Mouse (Mus musculus): ENCODE measurements around the gene Tbxa2r. TPM values are rescaled to one million over a fixed set of nuclear protein-coding genes. Genes with fewer than 3 reads are reported as not detected.

Gene Tbxa2r
- 5.2 and 5.3 TPM in 2 replicates for polyA plus RNA-seq (2015; fragmentation: Nextera tagmentation; extraction: Ambion mirVana)

GRCm38 (mm10) chr10:81328386-81328785 lies at the start of gene Tbxa2r:
Tbxa2r (plus strand) TSS chr10:81328731.
- Histone ChIP-seq H3K9me3 (replicated peaks) (no peaks in the 10 kb centered on the region), H3K4me1 (replicated peaks) (peaks cover 56% of the 10 kb centered on the region), H3K36me3 (peaks cover 40% of the 10 kb centered on the region), H3K27me3 (peaks cover 14% of the 10 kb centered on the region), H3K27ac (peak within 1 kb of the TSS; percentile 72), H3K9ac (peak within 1 kb of the TSS; percentile 43), H3K4me3 (replicated peaks) (no peak within 1 kb of the TSS; the same call in 1 of the 2 replicates), H3K4me2 (peak within 1 kb of the TSS; percentile 25)
- 13% methylated on average over 10 of the region's 10 CpGs for WGBS (ENCODE audit: insufficient replicate concordance)
- DNase-seq, result no peak
- ATAC-seq (ENCODE audit: low read depth), result peak; percentile 52

- H3K27me3 ChIP-seq, result peaks cover 70% of the 10 kb centered on the region
- H3K36me3 ChIP-seq, result no peaks in the 10 kb centered on the region
- no peak for ATAC-seq (ENCODE audit: low read depth)
- H3K27ac ChIP-seq, result no peak overlapping the region
- DNase-seq, result no peak
- no peak overlapping the region for H3K4me3 ChIP-seq (replicated peaks)
- H3K4me2 ChIP-seq, result no peak overlapping the region
- 25% methylated on average over 10 of the region's 10 CpGs for WGBS (ENCODE audit: insufficient replicate concordance)
- peaks cover 4% of the 10 kb centered on the region; the same call in 1 of the 2 replicates for H3K4me1 ChIP-seq (replicated peaks)
- H3K9me3 ChIP-seq (replicated peaks), result no peaks in the 10 kb centered on the region
- no peak overlapping the region for H3K9ac ChIP-seq
Observed at GRCm38 (mm10) chr10:81279496-81279895, 49.0 kb upstream of the Tbxa2r start.

GRCm38 (mm10) chr10:81284189-81284588 lies 44.3 kb upstream of the Tbxa2r start:
- peaks cover 70% of the 10 kb centered on the region for H3K27me3 ChIP-seq
- no peak overlapping the region for H3K9ac ChIP-seq
- H3K36me3 ChIP-seq, result no peaks in the 10 kb centered on the region
- H3K27ac ChIP-seq, result no peak overlapping the region
- no peak overlapping the region for H3K4me3 ChIP-seq (replicated peaks)
- ATAC-seq (ENCODE audit: low read depth) (no peak), DNase-seq (no peak)
- H3K4me1 ChIP-seq (replicated peaks), result peaks cover 42% of the 10 kb centered on the region
- H3K9me3 ChIP-seq (replicated peaks), result no peaks in the 10 kb centered on the region
- H3K4me2 ChIP-seq, result no peak overlapping the region
- 53% methylated on average over 6 of the region's 6 CpGs for WGBS (ENCODE audit: insufficient replicate concordance)

GRCm38 (mm10) chr10:81284719-81285118 lies 43.8 kb upstream of the Tbxa2r start:
- ATAC-seq (ENCODE audit: low read depth) (no peak), DNase-seq (no peak)
- Histone ChIP-seq H3K9ac (no peak overlapping the region), H3K27ac (no peak overlapping the region), H3K4me1 (replicated peaks) (peaks cover 38% of the 10 kb centered on the region), H3K27me3 (peaks cover 65% of the 10 kb centered on the region), H3K9me3 (replicated peaks) (no peaks in the 10 kb centered on the region), H3K36me3 (no peaks in the 10 kb centered on the region), H3K4me2 (peak overlapping the region; percentile 74), H3K4me3 (replicated peaks) (0 out of 2 replicates have a peak overlapping the region, but pooled peaks have one; percentile 53)
- WGBS (ENCODE audit: insufficient replicate concordance), result 14% methylated on average over 17 of the region's 17 CpGs

- H3K4me1 ChIP-seq (replicated peaks), result peaks cover 46% of the 10 kb centered on the region
- no peaks in the 10 kb centered on the region for H3K9me3 ChIP-seq (replicated peaks)
- H3K4me3 ChIP-seq (replicated peaks), result peak overlapping the region; percentile 53
- DNase-seq, result peak; percentile 83
- peak overlapping the region; percentile 64 for H3K9ac ChIP-seq
- peaks cover 65% of the 10 kb centered on the region for H3K27me3 ChIP-seq
- 1% methylated on average over 54 of the region's 54 CpGs for WGBS (ENCODE audit: insufficient replicate concordance)
- H3K27ac ChIP-seq, result 0 out of 2 replicates have a peak overlapping the region, but pooled peaks have one; percentile 34
- ATAC-seq (ENCODE audit: low read depth), result peak; percentile 72
- no peaks in the 10 kb centered on the region for H3K36me3 ChIP-seq
- H3K4me2 ChIP-seq, result peak overlapping the region; percentile 74
Observed at GRCm38 (mm10) chr10:81285694-81286450, 42.7 kb upstream of the Tbxa2r start.

GRCm38 (mm10) chr10:81286586-81286985 lies 41.9 kb upstream of the Tbxa2r start:
- H3K4me2 ChIP-seq, result peak overlapping the region; percentile 74; the same call in 1 of the 2 replicates
- 34% methylated on average over 6 of the region's 6 CpGs for WGBS (ENCODE audit: insufficient replicate concordance)
- H3K4me3 ChIP-seq (replicated peaks), result peak overlapping the region; percentile 53; the same call in 1 of the 2 replicates
- DNase-seq, result no peak
- H3K36me3 ChIP-seq, result no peaks in the 10 kb centered on the region
- H3K9me3 ChIP-seq (replicated peaks), result no peaks in the 10 kb centered on the region
- no peak overlapping the region for H3K9ac ChIP-seq
- ATAC-seq (ENCODE audit: low read depth), result no peak
- peaks cover 59% of the 10 kb centered on the region for H3K27me3 ChIP-seq
- no peak overlapping the region for H3K27ac ChIP-seq
- peaks cover 53% of the 10 kb centered on the region for H3K4me1 ChIP-seq (replicated peaks)

GRCm38 (mm10) chr10:81287513-81288157 lies 40.9 kb upstream of the Tbxa2r start:
- 52% methylated on average over 8 of the region's 8 CpGs for WGBS (ENCODE audit: insufficient replicate concordance)

GRCm38 (mm10) chr10:81288601-81289000 lies 39.9 kb upstream of the Tbxa2r start:
- 24% methylated on average over 6 of the region's 6 CpGs for whole genome bisulfite sequencing (ENCODE audit: insufficient replicate concordance)
- DNase-seq (no peak), ATAC-seq (ENCODE audit: low read depth) (no peak)
- no peak overlapping the region for H3K9ac ChIP-seq
- peaks cover 39% of the 10 kb centered on the region for H3K27me3 ChIP-seq
- no peak overlapping the region for H3K4me2 ChIP-seq
- peaks cover 67% of the 10 kb centered on the region for H3K4me1 ChIP-seq (replicated peaks)
- no peak overlapping the region for H3K27ac ChIP-seq
- no peaks in the 10 kb centered on the region for H3K36me3 ChIP-seq
- no peak overlapping the region for H3K4me3 ChIP-seq (replicated peaks)
- H3K9me3 ChIP-seq (replicated peaks), result no peaks in the 10 kb centered on the region

More at GRCm38 (mm10) chr10:81287513-81288157, 40.9 kb upstream of the Tbxa2r start:
- no peak overlapping the region for H3K4me2 ChIP-seq
- no peak overlapping the region for H3K27ac ChIP-seq
- no peak overlapping the region for H3K4me3 ChIP-seq (replicated peaks)
- H3K9ac ChIP-seq, result no peak overlapping the region
- ATAC-seq (ENCODE audit: low read depth), result no peak
- no peaks in the 10 kb centered on the region for H3K9me3 ChIP-seq (replicated peaks)
- H3K36me3 ChIP-seq, result no peaks in the 10 kb centered on the region
- H3K27me3 ChIP-seq, result peaks cover 49% of the 10 kb centered on the region
- peak; percentile 63 for DNase-seq
- peaks cover 62% of the 10 kb centered on the region for H3K4me1 ChIP-seq (replicated peaks)

GRCm38 (mm10) chr10:81289278-81289677 lies 39.3 kb upstream of the Tbxa2r start:
- DNase-seq, result peak; percentile 47
- Histone ChIP-seq H3K9me3 (replicated peaks) (no peaks in the 10 kb centered on the region), H3K4me2 (no peak overlapping the region), H3K27me3 (peaks cover 33% of the 10 kb centered on the region), H3K27ac (no peak overlapping the region), H3K4me1 (replicated peaks) (peaks cover 74% of the 10 kb centered on the region), H3K4me3 (replicated peaks) (no peak overlapping the region), H3K9ac (no peak overlapping the region), H3K36me3 (no peaks in the 10 kb centered on the region)
- WGBS (ENCODE audit: insufficient replicate concordance), result 8% methylated on average over 7 of the region's 7 CpGs
- ATAC-seq (ENCODE audit: low read depth), result no peak

GRCm38 (mm10) chr10:81289811-81290210 lies 38.7 kb upstream of the Tbxa2r start:
- Histone ChIP-seq H3K4me2 (no peak overlapping the region), H3K27me3 (peaks cover 27% of the 10 kb centered on the region), H3K4me3 (replicated peaks) (no peak overlapping the region), H3K9me3 (replicated peaks) (no peaks in the 10 kb centered on the region), H3K36me3 (no peaks in the 10 kb centered on the region), H3K9ac (no peak overlapping the region), H3K4me1 (replicated peaks) (peaks cover 77% of the 10 kb centered on the region), H3K27ac (no peak overlapping the region)
- DNase-seq (no peak), ATAC-seq (ENCODE audit: low read depth) (no peak)
- 57% methylated on average over 14 of the region's 14 CpGs for WGBS (ENCODE audit: insufficient replicate concordance)

- Histone ChIP-seq H3K4me2 (peak overlapping the region; percentile 3; the same call in 1 of the 2 replicates), H3K4me3 (replicated peaks) (no peak overlapping the region), H3K36me3 (no peaks in the 10 kb centered on the region), H3K27me3 (peaks cover 17% of the 10 kb centered on the region), H3K9ac (no peak overlapping the region), H3K27ac (no peak overlapping the region), H3K9me3 (replicated peaks) (no peaks in the 10 kb centered on the region), H3K4me1 (replicated peaks) (peaks cover 77% of the 10 kb centered on the region)
- ATAC-seq (ENCODE audit: low read depth) (no peak), DNase-seq (no peak)
- 56% methylated on average over 24 of the region's 24 CpGs for WGBS (ENCODE audit: insufficient replicate concordance)
Observed at GRCm38 (mm10) chr10:81290698-81291460, 37.7 kb upstream of the Tbxa2r start.
